Mouse (Mus musculus) B cell, adult (primary cell): ENCODE data around the gene Gm614. TPM values are rescaled to one million over a fixed set of nuclear protein-coding genes. Genes with fewer than 3 reads are reported as not detected.

Source experiments
- total RNA-seq: library from RNA; stranded (reverse); gene quantifications from 4 replicates; pipeline ENCODE4 v1.2.4, GENCODE M21; 2023; ENCODE audit not compliant: inconsistent age

The Gm614 gene
- total RNA-seq = 39.4 to 62.3 TPM (median 56.6 TPM) in 4 replicates

DNA sequence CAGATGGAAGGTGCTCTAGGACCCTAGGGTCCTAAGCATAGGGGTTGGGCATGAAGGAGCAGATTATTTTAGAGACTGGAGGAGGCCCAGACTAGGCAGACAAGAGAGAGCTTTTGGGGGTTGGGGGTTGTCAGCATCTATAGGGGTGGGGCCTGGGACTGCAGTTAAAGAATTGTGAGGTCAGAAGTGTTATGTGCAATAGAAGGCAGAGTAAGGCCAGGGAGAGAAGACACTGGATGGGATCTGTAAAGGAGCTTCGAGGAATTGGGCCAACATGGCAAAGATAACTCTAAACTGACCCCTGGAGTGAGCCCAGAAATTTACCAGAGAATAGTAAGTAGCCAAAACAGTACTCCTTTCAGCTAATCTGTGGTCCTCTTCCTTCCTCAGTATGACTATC is at the start of gene Gm614:
Gm614 (minus strand) TSS at position 101 of the 400 bp plus-strand sequence.

DNA sequence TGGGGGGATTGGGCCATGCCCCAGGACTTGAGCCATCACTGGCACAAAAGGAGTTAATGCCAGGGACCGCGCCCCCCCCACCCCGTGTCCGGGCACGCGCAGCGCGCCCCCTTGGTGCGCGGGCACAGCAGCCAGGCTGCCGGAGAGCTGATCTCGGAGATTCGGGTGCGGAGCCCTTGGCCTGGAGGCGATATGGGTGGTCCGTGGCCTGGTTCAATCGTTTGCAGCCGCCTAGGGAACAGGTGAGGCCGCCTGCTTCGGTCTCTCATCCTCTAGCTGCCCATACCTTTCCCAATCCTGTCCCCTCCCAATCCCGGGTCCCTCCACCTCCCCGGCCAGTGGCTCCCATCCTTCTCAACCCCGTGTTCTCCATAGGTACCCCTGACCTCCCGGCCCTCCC is 35.3 kb upstream of the Gm614 start, which contains the start of gene Nlgn3:
Nlgn3 (plus strand) TSS at position 114 of the 400 bp plus-strand sequence.

DNA sequence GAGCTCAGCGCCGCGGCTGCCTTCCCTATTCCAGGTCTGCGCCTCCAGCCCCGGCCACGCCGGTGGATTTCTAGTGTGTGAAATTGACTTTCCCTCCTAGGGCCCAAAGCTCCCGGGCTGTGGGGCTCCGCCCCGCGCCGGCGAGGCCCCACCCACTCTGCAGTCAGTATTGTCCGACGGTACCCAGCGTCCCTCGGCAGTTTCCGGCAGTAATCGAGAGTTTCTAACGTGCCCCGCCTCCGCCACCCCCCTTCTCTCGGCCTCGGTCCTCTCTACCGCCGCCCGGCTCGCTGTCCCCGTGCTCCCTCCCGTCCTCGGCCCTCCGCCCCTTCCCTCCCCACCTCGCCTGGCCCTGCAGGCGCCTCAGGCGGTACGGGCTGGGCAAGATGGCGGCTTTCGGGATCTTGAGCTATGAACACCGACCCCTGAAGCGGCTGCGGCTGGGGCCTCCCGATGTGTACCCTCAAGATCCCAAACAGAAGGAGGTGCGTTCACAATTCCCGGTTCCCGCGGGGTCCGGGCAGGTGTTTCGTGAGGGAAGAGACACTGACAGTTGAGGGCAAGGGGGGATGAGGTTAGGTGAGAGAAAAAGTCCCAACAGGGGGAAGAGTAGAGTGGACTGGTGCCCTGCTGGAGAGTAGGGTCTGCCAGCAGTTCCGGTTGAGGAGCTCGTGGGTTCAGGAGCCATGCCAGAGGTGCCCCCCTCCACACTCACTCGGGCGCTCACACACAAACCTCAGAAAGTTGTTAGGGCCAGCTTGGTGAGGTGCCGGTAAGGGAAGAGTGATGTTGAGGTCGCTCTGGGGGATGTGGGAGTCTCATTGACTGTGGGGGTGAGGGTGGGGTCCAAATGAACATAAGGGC is 10.3 kb upstream of the Gm614 start, which contains the start of gene Med12:
Med12 (plus strand) TSS at position 156 of the 864 bp plus-strand sequence.

DNA sequence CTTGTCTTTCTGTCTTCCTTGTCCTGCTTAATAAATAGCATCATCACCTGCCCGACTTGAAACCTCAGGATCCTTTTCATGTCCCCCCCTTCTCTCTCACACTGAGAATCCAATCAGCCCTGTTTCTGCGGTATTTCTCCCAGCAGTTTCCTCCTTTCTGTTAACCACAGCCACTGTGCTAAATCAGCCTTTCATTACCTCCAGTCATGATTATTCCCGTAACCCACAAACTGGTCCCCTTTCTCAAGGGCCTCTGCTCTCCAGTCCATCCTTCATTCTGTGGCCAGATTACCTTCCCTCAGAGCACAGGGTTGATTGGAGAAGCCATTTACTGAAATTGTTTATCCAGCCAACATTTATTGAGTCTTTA is 4.9 kb upstream of the Gm614 start, which contains the start of gene Gm20489:
Gm20489 (minus strand) TSS at position 269 of the 370 bp plus-strand sequence.

DNA sequence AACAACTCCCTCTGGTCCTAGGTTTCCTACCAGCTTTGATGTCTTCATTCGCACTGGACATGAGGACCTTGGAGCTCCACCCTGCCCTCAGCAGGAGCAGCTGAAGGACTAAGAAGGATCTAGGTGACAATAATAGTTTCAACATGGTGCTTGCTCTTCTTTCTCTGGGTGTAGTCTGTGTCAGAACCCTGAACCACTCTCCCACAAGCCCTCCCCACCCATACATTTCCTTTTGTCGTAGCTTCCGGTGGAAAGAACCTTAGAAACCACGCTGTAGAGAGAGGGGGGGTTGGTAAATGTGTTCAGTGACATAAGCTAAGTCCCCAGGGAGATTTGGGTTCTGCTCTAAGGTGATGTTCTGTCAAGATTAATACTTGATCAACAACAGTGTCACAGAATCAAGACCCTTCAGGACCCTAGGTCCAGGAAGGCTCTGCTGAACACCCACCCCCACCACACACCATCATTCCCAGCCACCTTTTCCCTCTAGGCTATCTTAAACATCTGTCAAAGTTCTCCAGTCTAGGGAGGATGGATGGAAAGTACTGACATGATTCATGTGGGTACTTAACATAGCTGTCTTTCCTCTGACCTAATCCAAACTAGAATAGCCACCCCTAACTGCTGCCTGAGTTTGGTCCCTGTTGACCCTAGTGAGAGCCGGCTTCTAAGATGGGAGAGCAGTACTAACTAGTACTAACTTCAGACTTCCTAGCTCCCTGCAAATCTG is 4.4 kb upstream of the Gm614 start, which contains the start of gene Il2rg:
Il2rg (minus strand) TSS at position 231 of the 730 bp plus-strand sequence.

DNA sequence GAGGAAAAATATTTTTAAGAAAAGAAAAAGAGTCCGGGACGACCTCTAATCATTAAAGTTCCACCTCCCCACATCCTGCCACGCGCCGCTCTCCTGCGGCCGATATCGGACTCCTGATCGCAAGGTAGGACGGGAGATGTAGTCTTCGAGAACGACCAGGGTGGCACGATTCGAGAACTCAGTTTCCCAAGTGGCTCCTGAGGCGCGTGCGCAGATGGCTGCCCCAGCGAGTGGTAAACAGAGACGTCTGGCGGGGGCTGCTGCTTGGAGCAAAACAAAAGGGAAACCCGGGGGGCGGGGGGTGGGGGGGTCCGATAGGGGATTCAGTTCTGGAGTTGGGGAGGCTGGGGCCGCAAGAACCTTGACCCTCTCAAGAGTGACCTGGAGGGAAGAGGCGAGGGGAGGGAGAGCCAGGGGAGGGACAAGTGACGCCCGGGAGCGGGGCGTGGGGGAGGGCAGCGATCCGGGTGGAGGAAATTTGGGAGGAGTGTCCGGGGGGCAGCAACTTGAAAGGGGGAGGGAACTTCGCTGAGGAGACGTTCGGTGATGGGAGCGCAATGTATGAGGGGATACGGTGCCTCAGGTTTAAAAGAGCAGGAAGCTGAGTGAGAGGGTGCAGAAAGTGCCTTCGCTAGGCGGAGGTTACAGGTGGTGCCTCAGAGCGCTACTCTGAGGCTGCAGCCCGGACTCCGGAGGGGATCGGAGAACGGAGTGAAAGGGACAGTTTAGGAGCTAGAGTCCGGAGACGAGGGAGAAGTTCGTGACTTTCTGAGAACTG is 9.7 kb downstream of the Gm614 start, which contains the start of gene Foxo4:
Foxo4 (plus strand) TSS at position 577 of the 778 bp plus-strand sequence.

DNA sequence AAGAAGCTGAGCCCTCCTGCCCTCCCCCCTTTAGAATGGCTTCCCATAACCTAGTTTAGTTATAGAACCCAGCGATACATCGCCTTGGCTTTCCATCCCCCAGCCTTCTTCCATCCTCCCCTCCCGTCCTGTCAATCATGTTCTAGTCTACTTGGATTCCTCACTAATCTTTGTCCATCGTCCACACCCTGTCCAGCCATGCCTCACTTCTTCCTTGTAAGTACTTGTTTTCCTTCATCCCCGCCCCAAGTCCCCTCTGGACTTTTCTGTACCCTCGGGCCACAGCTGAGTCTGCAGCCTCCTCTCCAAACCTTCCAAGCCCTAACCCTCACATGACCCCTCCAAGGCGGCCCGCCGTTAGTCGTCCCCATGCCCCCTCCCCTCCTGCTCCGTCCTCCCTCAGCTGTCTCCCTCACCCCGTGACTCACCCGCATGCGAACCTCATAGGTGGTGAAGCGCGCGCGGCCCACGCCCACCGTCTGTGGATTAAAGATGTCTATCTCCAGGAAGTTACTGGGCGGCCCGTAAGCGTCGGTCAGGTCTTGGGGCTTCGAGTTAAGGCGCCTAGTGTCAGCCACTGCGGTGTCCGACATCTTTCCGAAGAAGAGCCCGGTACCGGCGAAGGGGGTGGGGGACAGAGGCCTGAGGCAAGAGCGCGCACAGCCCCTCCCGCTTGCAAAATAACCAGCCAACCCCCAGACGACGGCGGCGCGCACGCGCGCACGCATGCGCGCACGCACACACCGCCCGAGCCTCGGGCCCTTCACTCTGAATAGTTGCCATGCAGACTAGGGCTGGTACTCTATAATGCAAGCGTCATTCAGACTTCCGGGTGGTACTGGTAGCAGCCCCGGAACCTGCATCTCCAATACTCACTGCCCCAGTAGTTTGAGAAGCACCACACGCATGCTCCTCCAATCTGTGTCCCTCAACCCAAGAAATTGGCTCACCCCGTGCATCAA is 41.7 kb downstream of the Gm614 start, which contains the start of gene Snx12:
Snx12 (minus strand) TSS at position 730 of the 962 bp plus-strand sequence.

Other genes with a start within 250 kb of the Gm614 start
- not detected in 4 replicates for gene Tex11, start 204.3 kb downstream of the Gm614 start, total RNA-seq
- gene Slc7a3, start 178.0 kb downstream of the Gm614 start, total RNA-seq = 0.19 to 0.72 TPM (median 0.51 TPM) in 3 of 4 replicates, not detected in the other
- 37.2 to 52.2 TPM (median 44.4 TPM) in 4 replicates for gene Snx12, start 41.4 kb downstream of the Gm614 start, total RNA-seq
- gene Foxo4, start 9.5 kb downstream of the Gm614 start, total RNA-seq = 32.6 to 38.5 TPM (median 36.8 TPM) in 4 replicates
- 552 to 577 TPM (median 561 TPM) in 4 replicates for gene Il2rg, start 4.3 kb upstream of the Gm614 start, total RNA-seq
- gene Gm20489, start 5.0 kb upstream of the Gm614 start, total RNA-seq = not detected in 4 replicates
- 153 to 180 TPM (median 164 TPM) in 4 replicates for gene Med12, start 10.0 kb upstream of the Gm614 start, total RNA-seq
- gene Nlgn3, start 35.2 kb upstream of the Gm614 start, total RNA-seq = 0.15 to 0.80 TPM (median 0.38 TPM) in 4 replicates
- gene Gjb1, start 112.4 kb upstream of the Gm614 start, total RNA-seq = not detected in 4 replicates
- gene Zmym3, start 156.9 kb upstream of the Gm614 start, total RNA-seq = 34.0 to 38.6 TPM (median 36.4 TPM) in 4 replicates
- gene Nono, start 165.3 kb upstream of the Gm614 start, total RNA-seq = 196 to 212 TPM (median 205 TPM) in 4 replicates
- gene Itgb1bp2, start 185.1 kb upstream of the Gm614 start, total RNA-seq = 0.75 to 2.2 TPM (median 1.6 TPM) in 4 replicates